Mouse (Mus musculus) urinary bladder, postnatal 4 days (tissue): ENCODE measurements around the gene C9.
A peak's percentile ranks its signal among the peaks of the same experiment; 100 is the strongest.

Experiments used
- DNase-seq, 2 experiments: peaks; one replicate each; pipeline ENCODE4 v3.0.0; 2021 to 2022; ENCODE audit warnings: low spot score in 2 of 2

The C9 gene

GRCm38 (mm10) chr15:6445135-6445534, at the start of gene C9:
TSS of gene C9 (plus strand) at chr15:6445327.
- no peak for DNase-seq

- no peak for DNase-seq
Observed at GRCm38 (mm10) chr15:6398211-6398610, 46.9 kb upstream of the C9 start.

- no peak for DNase-seq
Observed at GRCm38 (mm10) chr15:6398881-6399280, 46.2 kb upstream of the C9 start.

GRCm38 (mm10) chr15:6400115-6400514, 45.0 kb upstream of the C9 start:
- no peak for DNase-seq

- DNase-seq, result no peak
Observed at GRCm38 (mm10) chr15:6402433-6402832, 42.7 kb upstream of the C9 start.

GRCm38 (mm10) chr15:6404172-6404571, 41.0 kb upstream of the C9 start:
- DNase-seq, result no peak

GRCm38 (mm10) chr15:6406771-6407170, 38.4 kb upstream of the C9 start:
- DNase-seq, result no peak

GRCm38 (mm10) chr15:6409031-6409430, 36.1 kb upstream of the C9 start:
- DNase-seq, result no peak

- no peak for DNase-seq
Observed at GRCm38 (mm10) chr15:6410161-6410560, 35.0 kb upstream of the C9 start.

- DNase-seq, result no peak
Observed at GRCm38 (mm10) chr15:6411334-6411733, 33.8 kb upstream of the C9 start.

GRCm38 (mm10) chr15:6415317-6415716, 29.8 kb upstream of the C9 start:
- DNase-seq, result no peak

GRCm38 (mm10) chr15:6431777-6432176, 13.3 kb upstream of the C9 start:
- DNase-seq, result no peak

GRCm38 (mm10) chr15:6432411-6432810, 12.7 kb upstream of the C9 start:
- peak in 1 of 2 experiments; percentile 39 for DNase-seq

GRCm38 (mm10) chr15:6435281-6435680, 9.8 kb upstream of the C9 start:
- no peak for DNase-seq

GRCm38 (mm10) chr15:6435773-6436172, 9.4 kb upstream of the C9 start:
- DNase-seq, result no peak

GRCm38 (mm10) chr15:6438685-6439084, 6.4 kb upstream of the C9 start:
- no peak for DNase-seq

GRCm38 (mm10) chr15:6444452-6444851, 675 bp upstream of the C9 start:
- no peak for DNase-seq

GRCm38 (mm10) chr15:6446181-6446580, 1.1 kb downstream of the C9 start:
- DNase-seq, result no peak

GRCm38 (mm10) chr15:6448892-6449291, 3.8 kb downstream of the C9 start:
- DNase-seq, result no peak

GRCm38 (mm10) chr15:6454461-6454860, 9.3 kb downstream of the C9 start:
- no peak for DNase-seq

- no peak for DNase-seq
Observed at GRCm38 (mm10) chr15:6461381-6461780, 16.3 kb downstream of the C9 start.

- no peak for DNase-seq
Observed at GRCm38 (mm10) chr15:6463361-6463923, 18.3 kb downstream of the C9 start.

- DNase-seq, result no peak
Observed at GRCm38 (mm10) chr15:6466995-6467394, 21.9 kb downstream of the C9 start.

- DNase-seq, result no peak
Observed at GRCm38 (mm10) chr15:6468845-6469244, 23.7 kb downstream of the C9 start.
